Mouse (Mus musculus): ENCODE results near the gene Bclaf3. TPM values are rescaled to one million over a fixed set of nuclear protein-coding genes. Genes with fewer than 3 reads are reported as not detected.

Bclaf3 gene
- total RNA-seq (2023): 25.0 TPM

DNA sequence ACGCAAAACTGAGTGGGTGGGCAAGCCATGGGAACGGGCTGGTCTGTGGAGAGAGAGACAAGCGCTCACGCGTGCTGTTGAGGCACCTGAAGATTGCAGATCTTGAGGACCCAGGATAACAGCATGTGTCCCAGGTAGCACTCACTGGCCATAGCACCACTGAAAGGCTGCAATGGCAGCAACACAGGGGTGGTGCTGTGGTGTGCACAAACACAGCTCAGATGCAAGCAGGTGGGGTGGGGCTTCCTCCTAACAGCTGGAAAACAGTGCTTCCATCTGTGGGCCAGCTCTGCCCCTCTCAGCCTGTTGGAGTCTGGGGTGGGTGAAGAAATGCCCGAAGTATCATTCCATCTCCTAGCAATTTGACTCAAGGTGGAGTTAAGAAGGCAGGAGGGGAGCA is at the start of gene Bclaf3:
Gene Bclaf3 (plus strand): TSS at position 301 of the 400 bp plus-strand sequence.

DNA sequence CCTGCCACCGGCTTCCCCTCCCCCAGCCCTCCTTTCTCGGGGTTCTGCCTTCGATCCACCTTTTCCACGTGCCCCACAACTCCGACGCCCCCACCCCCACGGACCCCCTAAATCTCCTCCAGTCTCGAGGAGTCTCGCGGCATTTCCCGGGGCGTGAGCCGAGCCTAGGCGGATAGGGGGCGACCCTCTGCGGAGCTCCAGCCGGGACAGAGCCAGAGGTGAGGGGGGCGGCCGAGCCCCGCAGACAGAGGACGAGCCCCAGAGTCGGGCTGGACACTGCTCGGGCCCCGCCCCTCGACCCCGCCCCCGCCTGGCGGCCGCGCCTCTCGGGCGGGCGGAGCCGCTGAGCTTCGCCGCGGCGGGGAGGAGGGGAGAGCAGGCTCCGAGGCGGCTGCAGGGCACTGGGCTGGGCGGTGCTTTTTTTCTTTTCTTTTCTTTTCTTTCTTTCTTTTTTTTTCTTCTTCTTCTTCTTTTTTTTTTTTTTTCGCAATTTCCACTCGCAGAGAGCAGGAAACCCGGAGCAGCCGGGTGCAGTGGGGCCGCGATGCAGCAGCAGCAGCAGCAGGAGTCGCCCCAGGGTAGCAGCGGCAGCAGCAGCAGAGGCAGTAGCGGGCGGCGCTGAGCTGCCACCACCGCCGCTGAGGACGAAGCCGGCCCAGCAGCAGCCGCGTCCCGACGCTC is 100.6 kb downstream of the Bclaf3 start, which contains the start of gene Sh3kbp1:
Gene Sh3kbp1 (plus strand): TSS at position 366 of the 681 bp plus-strand sequence.

Other genes with a start within 250 kb of the Bclaf3 start
- 48.2 TPM for gene Eif1ax, start 154.5 kb upstream of the Bclaf3 start, total RNA-seq (2023)
- not detected for gene Map7d2, start 112.1 kb upstream of the Bclaf3 start, total RNA-seq (2023)
- gene Sh3kbp1, start 100.6 kb downstream of the Bclaf3 start, total RNA-seq (2023): 279 TPM